ENCODE assay signal across 27 mouse cellular contexts in genomic region chr1:160295323-160295722, GRCm38 (mm10).
DNase-seq lines count a peak whose midpoint lies in the region; ATAC-seq and TF ChIP-seq lines count a peak whose summit lies in the region.
"Had no signal": no experiment of that assay in that cellular context is flagged by ENCODE, and none has a peak within 500 bp of the region (broad histone marks: within the 10 kb centered on the region; RNA-seq: fewer than 3 reads in every experiment).

No protein-coding gene starts in this region.

- peaks cover 12% of the 10 kb centered on the region for H3K4me1 ChIP-seq in forebrain, embryonic 15.5 days
- 0 out of 2 replicates have a peak, but pooled peaks cover 1% of the 10 kb centered on the region for H3K4me1 ChIP-seq in forebrain, postnatal 0 days (ENCODE audit: insufficient read depth)
- peaks cover 11% of the 10 kb centered on the region for H3K4me1 ChIP-seq in liver, embryonic 11.5 days (replicated peaks; ENCODE audit: control insufficient read depth, insufficient read depth, low read length)
- H3K4me1 ChIP-seq in liver, embryonic 14.5 days (replicated peaks; ENCODE audit: control insufficient read depth in 2 of 2, insufficient read depth in 2 of 2, low read length in 1 of 2): peaks cover 16 to 27% of the 10 kb centered on the region in 2 experiments
- 0 out of 2 replicates have a peak, but pooled peaks cover 4% of the 10 kb centered on the region for H3K4me1 ChIP-seq in heart, embryonic 11.5 days (ENCODE audit: control insufficient read depth, insufficient read depth, low read length)
- H3K4me1 ChIP-seq: embryonic facial prominence, embryonic 13.5 days; hindbrain, embryonic 13.5 days had no signal

- H3K36me3 ChIP-seq in forebrain, embryonic 15.5 days: no peaks in the 10 kb centered on the region
- no peaks in the 10 kb centered on the region for H3K36me3 ChIP-seq in forebrain, postnatal 0 days (ENCODE audit: insufficient read depth)
- no peaks in the 10 kb centered on the region for H3K36me3 ChIP-seq in liver, embryonic 11.5 days (ENCODE audit: control insufficient read depth, insufficient read depth, low read length)
- H3K36me3 ChIP-seq in liver, embryonic 14.5 days (replicated peaks; ENCODE audit: control insufficient read depth, insufficient read depth, low read depth): no peaks in the 10 kb centered on the region
- H3K36me3 ChIP-seq in heart, embryonic 11.5 days (ENCODE audit: control insufficient read depth, insufficient read depth, low read length): no peaks in the 10 kb centered on the region
- H3K36me3 ChIP-seq: embryonic facial prominence, embryonic 10.5 days; embryonic facial prominence, embryonic 13.5 days; heart, embryonic 10.5 days; hindbrain, embryonic 13.5 days had no signal

- H3K9me3 ChIP-seq in forebrain, embryonic 15.5 days: no peaks in the 10 kb centered on the region
- no peaks in the 10 kb centered on the region for H3K9me3 ChIP-seq in forebrain, postnatal 0 days (ENCODE audit: low read length)
- H3K9me3 ChIP-seq in liver, embryonic 11.5 days (ENCODE audit: control insufficient read depth, low read length): no peaks in the 10 kb centered on the region
- no peaks in the 10 kb centered on the region for H3K9me3 ChIP-seq in liver, embryonic 14.5 days (ENCODE audit: control insufficient read depth, low read length)
- H3K9me3 ChIP-seq in heart, embryonic 11.5 days (replicated peaks; ENCODE audit: control insufficient read depth, low read length): no peaks in the 10 kb centered on the region
- H3K9me3 ChIP-seq: embryonic facial prominence, embryonic 10.5 days; embryonic facial prominence, embryonic 13.5 days; forebrain, embryonic 13.5 days; G1E; heart, embryonic 10.5 days; hindbrain, embryonic 13.5 days had no signal

- TF ChIP-seq CTCF in forebrain, postnatal 0 days (IDR thresholded peaks at IDR 0.05; ENCODE audit: low read depth): no peak
- no peak for TF ChIP-seq CTCF in liver, embryonic 14.5 days (IDR thresholded peaks at IDR 0.05; ENCODE audit: low read depth)

- H3K4me2 ChIP-seq in forebrain, embryonic 15.5 days (replicated peaks): no peak overlapping the region
- H3K4me2 ChIP-seq in forebrain, postnatal 0 days (ENCODE audit: low read depth): no peak overlapping the region
- no peak overlapping the region for H3K4me2 ChIP-seq in liver, embryonic 11.5 days
- H3K4me2 ChIP-seq in liver, embryonic 14.5 days (ENCODE audit: low read depth): no peak overlapping the region
- H3K4me2 ChIP-seq in heart, embryonic 11.5 days: no peak overlapping the region
- H3K4me2 ChIP-seq: embryonic facial prominence, embryonic 13.5 days; forebrain, embryonic 13.5 days; hindbrain, embryonic 13.5 days had no signal

- H3K27ac ChIP-seq in forebrain, embryonic 15.5 days (replicated peaks): peak overlapping the region; percentile 64
- no peak overlapping the region for H3K27ac ChIP-seq in forebrain, postnatal 0 days (ENCODE audit: low read depth, low read length)
- H3K27ac ChIP-seq in liver, embryonic 11.5 days (ENCODE audit: low read depth, low read length): peak overlapping the region; percentile 30; the same call in 1 of the 2 replicates
- H3K27ac ChIP-seq in liver, embryonic 14.5 days: no peak overlapping the region
- no peak overlapping the region for H3K27ac ChIP-seq in heart, embryonic 11.5 days (ENCODE audit: low read depth, low read length)
- H3K27ac ChIP-seq: embryonic facial prominence, embryonic 10.5 days; embryonic facial prominence, embryonic 13.5 days; forebrain, embryonic 13.5 days; heart, adult 2 months; heart, embryonic 10.5 days; hindbrain, embryonic 13.5 days had no signal

- H3K4me3 ChIP-seq in forebrain, embryonic 15.5 days: no peak overlapping the region
- H3K4me3 ChIP-seq in forebrain, postnatal 0 days (ENCODE audit: low read depth, low read length): no peak overlapping the region
- no peak overlapping the region for H3K4me3 ChIP-seq in liver, embryonic 11.5 days (ENCODE audit: low read depth, low read length)
- H3K4me3 ChIP-seq in liver, embryonic 14.5 days (ENCODE audit: insufficient read depth in 1 of 2, low read depth in 2 of 2, low read length in 2 of 2): no peak overlapping the region
- H3K4me3 ChIP-seq in heart, embryonic 11.5 days (ENCODE audit: low read depth, low read length): no peak overlapping the region
- H3K4me3 ChIP-seq: embryonic facial prominence, embryonic 10.5 days; embryonic facial prominence, embryonic 13.5 days; erythroblast, embryonic 14.5 days; forebrain, embryonic 13.5 days; heart, adult 2 months; heart, embryonic 10.5 days; hindbrain, embryonic 13.5 days had no signal

- no peaks in the 10 kb centered on the region for H3K27me3 ChIP-seq in forebrain, embryonic 15.5 days
- H3K27me3 ChIP-seq in forebrain, postnatal 0 days (ENCODE audit: insufficient read depth, low read length): no peaks in the 10 kb centered on the region
- H3K27me3 ChIP-seq in liver, embryonic 11.5 days (replicated peaks; ENCODE audit: control insufficient read depth, insufficient read depth, low read length): no peaks in the 10 kb centered on the region
- no peaks in the 10 kb centered on the region for H3K27me3 ChIP-seq in liver, embryonic 14.5 days (ENCODE audit: control insufficient read depth, insufficient read depth, low read length)
- no peaks in the 10 kb centered on the region for H3K27me3 ChIP-seq in heart, embryonic 11.5 days (ENCODE audit: control insufficient read depth, insufficient read depth, low read length)
- H3K27me3 ChIP-seq: CH12.LX; embryonic facial prominence, embryonic 13.5 days; forebrain, embryonic 13.5 days; hindbrain, embryonic 13.5 days had no signal

- no peak for ATAC-seq in forebrain, embryonic 15.5 days (replicated peaks)
- ATAC-seq in forebrain, postnatal 0 days: no peak
- peak; percentile 69 for ATAC-seq in liver, embryonic 11.5 days (replicated peaks; ENCODE audit: low FRiP score)
- 0 out of 2 replicates have a peak, but pooled peaks have one; percentile 48 for ATAC-seq in liver, embryonic 14.5 days (ENCODE audit: insufficient read depth)
- peak; percentile 28; the same call in 1 of the 2 replicates for ATAC-seq in megakaryocyte progenitor cell, adult 5-6 weeks (replicated peaks; ENCODE audit: poor library complexity)
- ATAC-seq in CD4-positive, CD25-positive, alpha-beta regulatory T cell, adult 4 months: no peak
- ATAC-seq in heart, embryonic 11.5 days (replicated peaks; ENCODE audit: insufficient number of reproducible peaks, low FRiP score, low TSS enrichment): no peak
- ATAC-seq: forebrain, embryonic 13.5 days; hindbrain, embryonic 16.5 days had no signal

- no peak for DNase-seq in forebrain, postnatal 0 days
- DNase-seq in liver, embryonic 11.5 days (ENCODE audit: low spot score): no peak
- DNase-seq in liver: no peak
- DNase-seq in liver, embryonic 14.5 days (ENCODE audit: low read depth in 3 of 3, low spot score in 3 of 3): no peak
- DNase-seq: adrenal gland, adult 2 months; adrenal gland, postnatal 14 days; cerebellum, adult 11-12 months; cerebellum, adult 8-10 months; cerebellum, postnatal 10 days; cerebellum, postnatal 36 days; embryo, embryonic 11 days; gastrocnemius, postnatal 10 days; gastrocnemius, postnatal 36 days; heart, adult 2 months had no signal

- WGBS in forebrain, embryonic 15.5 days: 94% methylated on average over 1 of the region's 1 CpGs
- 93% methylated on average over 1 of the region's 1 CpGs for WGBS in forebrain, postnatal 0 days
- WGBS in liver, embryonic 11.5 days: 53% methylated on average over 1 of the region's 1 CpGs
- 9% methylated on average over 1 of the region's 1 CpGs for WGBS in liver, embryonic 14.5 days (ENCODE audit: insufficient replicate concordance)
- 76% methylated on average over 1 of the region's 1 CpGs for WGBS in heart, embryonic 11.5 days (ENCODE audit: insufficient replicate concordance)

- H3K9ac ChIP-seq in forebrain, embryonic 15.5 days (replicated peaks): no peak overlapping the region
- no peak overlapping the region for H3K9ac ChIP-seq in forebrain, postnatal 0 days
- no peak overlapping the region for H3K9ac ChIP-seq in liver, embryonic 11.5 days (ENCODE audit: low read depth, low read length)
- H3K9ac ChIP-seq in liver, embryonic 14.5 days (replicated peaks): no peak overlapping the region
- no peak overlapping the region for H3K9ac ChIP-seq in heart, embryonic 11.5 days (ENCODE audit: low read depth, low read length)
- H3K9ac ChIP-seq: embryonic facial prominence, embryonic 13.5 days; forebrain, embryonic 13.5 days; hindbrain, embryonic 13.5 days had no signal

- peak; percentile 64; the same call in 1 of the 2 replicates for TF ChIP-seq EP300 in liver, embryonic 14.5 days (IDR thresholded peaks at IDR 0.05; ENCODE audit: low read depth)

Comparison
In these comparisons a context has a peak if more than half of its experiments do, and no peak if none do; other contexts are left out.
1. H3K27ac ChIP-seq: peak in forebrain, embryonic 15.5 days (single experiment) and liver, embryonic 11.5 days (single experiment); none in forebrain, postnatal 0 days (single experiment), liver, embryonic 14.5 days (single experiment) and heart, embryonic 11.5 days (single experiment).
2. ATAC-seq: peak in liver, embryonic 11.5 days (single experiment), liver, embryonic 14.5 days (single experiment) and megakaryocyte progenitor cell, adult 5-6 weeks (single experiment); none in forebrain, embryonic 15.5 days (single experiment), forebrain, postnatal 0 days (single experiment), CD4-positive, CD25-positive, alpha-beta regulatory T cell, adult 4 months (single experiment) and heart, embryonic 11.5 days (single experiment).